Mouse (Mus musculus) regulatory T cell (primary cell): Measurements from ENCODE around the gene Map4.
"Not testable (repeated sequence)": the region's sequence is repeated elsewhere in the genome, so short reads cannot be mapped to it uniquely, and the experiment has no call there.

ENCODE experiments used
- in situ Hi-C: fragments of 300-600 bp; cut with MboI, MseI; formaldehyde crosslinking; loops from one replicate; pipeline ENCODE4 v1.15.1; 2025; ENCODE audit warnings: high pct_unique_total_duplicates

The Map4 gene

GRCm38 (mm10) chr9:109914269-109914926, 16.9 kb upstream of the Map4 start:
- in situ Hi-C loops, result no loop called here

- in situ Hi-C loops, result no loop called here
Measured at GRCm38 (mm10) chr9:109917931-109918330, 13.3 kb upstream of the Map4 start.

- in situ Hi-C loops, result no loop called here
Measured at GRCm38 (mm10) chr9:109929131-109929530, 2.1 kb upstream of the Map4 start.

GRCm38 (mm10) chr9:109930063-109930462, 1.2 kb upstream of the Map4 start:
- in situ Hi-C loops, result no loop called here

GRCm38 (mm10) chr9:109930752-109931151, 508 bp upstream of the Map4 start:
- in situ Hi-C loops, result no loop called here

GRCm38 (mm10) chr9:109932361-109932755, 1.1 kb downstream of the Map4 start:
- in situ Hi-C loops, result no loop called here

GRCm38 (mm10) chr9:109932756-109933375, 1.6 kb downstream of the Map4 start:
- in situ Hi-C loops, result no loop called here

GRCm38 (mm10) chr9:109939401-109939800, 8.1 kb downstream of the Map4 start:
- in situ Hi-C loops, result no loop called here

GRCm38 (mm10) chr9:109942796-109943195, 11.5 kb downstream of the Map4 start:
- in situ Hi-C loops, result loop anchor here (5.0 kb wide), 1 partner anchor 45 kb away; no protein-coding TSS in a partner anchor

- in situ Hi-C loops, result loop anchor here (5.0 kb wide), 1 partner anchor 47 kb away; no protein-coding TSS in a partner anchor
Measured at GRCm38 (mm10) chr9:109944712-109945111, 13.5 kb downstream of the Map4 start.

GRCm38 (mm10) chr9:109948546-109948945, 17.3 kb downstream of the Map4 start:
- in situ Hi-C loops, result no loop called here

- in situ Hi-C loops, result no loop called here
Measured at GRCm38 (mm10) chr9:109949801-109950200, 18.5 kb downstream of the Map4 start.

- in situ Hi-C loops, result no loop called here
Measured at GRCm38 (mm10) chr9:109953538-109953937, 22.3 kb downstream of the Map4 start.

- in situ Hi-C loops, result no loop called here
Measured at GRCm38 (mm10) chr9:109954631-109955030, 23.4 kb downstream of the Map4 start.

GRCm38 (mm10) chr9:109959456-109960150, 28.3 kb downstream of the Map4 start:
- in situ Hi-C loops, result no loop called here

- in situ Hi-C loops, result no loop called here
Measured at GRCm38 (mm10) chr9:109960593-109960992, 29.3 kb downstream of the Map4 start.

- in situ Hi-C loops, result no loop called here
Measured at GRCm38 (mm10) chr9:109964761-109965160, 33.5 kb downstream of the Map4 start.

GRCm38 (mm10) chr9:109968351-109969116, 37.3 kb downstream of the Map4 start:
- in situ Hi-C loops, result no loop called here

GRCm38 (mm10) chr9:109969181-109969580, 37.9 kb downstream of the Map4 start:
- in situ Hi-C loops, result no loop called here

GRCm38 (mm10) chr9:109969792-109970336, 38.6 kb downstream of the Map4 start:
- in situ Hi-C loops, result no loop called here

GRCm38 (mm10) chr9:109971711-109972110, 40.5 kb downstream of the Map4 start:
- in situ Hi-C loops, result not testable (repeated sequence)

GRCm38 (mm10) chr9:109980223-109980622, 49.0 kb downstream of the Map4 start:
- in situ Hi-C loops, result loop anchor here (5.0 kb wide), 1 partner anchor 92 kb away; no protein-coding TSS in a partner anchor
